Mouse (Mus musculus) adrenal gland, adult 18-20 months (tissue): ENCODE measurements at regions not wholly inside any gene's neighbourhood (a gene's known extent, or its start where the extent isn't known, plus 50 kb on each side); places are given as distances from the start of the nearest gene placed in this dataset.

ENCODE experiments used
- DNase-seq, 2 experiments: peaks; one replicate each; pipeline ENCODE4 v3.0.0; 2021 to 2022; ENCODE audit warnings: low spot score in 2 of 2

DNA sequence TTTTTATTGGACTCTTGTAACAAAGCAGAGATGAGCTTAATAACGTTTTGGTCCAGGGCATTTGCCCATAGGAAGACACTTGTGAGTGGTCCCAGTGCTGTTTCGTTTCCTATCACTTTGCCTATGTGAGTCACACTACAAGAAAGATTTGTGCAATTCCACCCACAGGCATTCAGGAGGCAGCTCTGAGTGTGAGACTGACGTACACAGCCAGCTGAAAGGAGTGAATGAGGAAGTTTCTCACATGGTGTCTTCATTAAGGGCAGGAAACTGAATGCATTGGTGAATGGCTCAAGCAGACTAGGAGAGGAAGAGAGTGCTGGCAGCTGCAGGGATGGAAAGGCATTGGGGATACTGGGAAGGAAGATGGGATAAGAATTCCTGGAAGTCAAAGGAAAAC, 230.5 kb upstream of the Fam241a start:
- no peak for DNase-seq

DNA sequence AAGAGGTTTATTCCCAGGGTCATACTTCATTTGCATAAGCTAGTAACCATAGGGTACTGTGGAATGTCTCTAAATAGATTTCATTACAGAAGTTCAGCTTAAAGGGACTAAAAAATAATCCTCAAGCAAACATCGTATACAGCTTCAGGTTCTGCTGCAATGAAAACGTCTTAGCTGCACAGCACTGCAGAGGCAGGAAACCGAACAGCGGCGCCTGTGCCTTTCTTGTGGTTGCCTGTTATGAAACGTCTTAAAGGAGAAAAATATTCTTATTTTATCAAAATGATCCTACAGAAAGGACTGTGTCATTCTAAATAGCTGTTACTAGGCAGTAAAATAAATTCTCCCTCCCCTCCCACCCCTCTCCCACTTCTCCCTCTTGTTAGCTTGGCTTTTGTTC, 226.0 kb upstream of the Fam241a start:
- DNase-seq = no peak

DNA sequence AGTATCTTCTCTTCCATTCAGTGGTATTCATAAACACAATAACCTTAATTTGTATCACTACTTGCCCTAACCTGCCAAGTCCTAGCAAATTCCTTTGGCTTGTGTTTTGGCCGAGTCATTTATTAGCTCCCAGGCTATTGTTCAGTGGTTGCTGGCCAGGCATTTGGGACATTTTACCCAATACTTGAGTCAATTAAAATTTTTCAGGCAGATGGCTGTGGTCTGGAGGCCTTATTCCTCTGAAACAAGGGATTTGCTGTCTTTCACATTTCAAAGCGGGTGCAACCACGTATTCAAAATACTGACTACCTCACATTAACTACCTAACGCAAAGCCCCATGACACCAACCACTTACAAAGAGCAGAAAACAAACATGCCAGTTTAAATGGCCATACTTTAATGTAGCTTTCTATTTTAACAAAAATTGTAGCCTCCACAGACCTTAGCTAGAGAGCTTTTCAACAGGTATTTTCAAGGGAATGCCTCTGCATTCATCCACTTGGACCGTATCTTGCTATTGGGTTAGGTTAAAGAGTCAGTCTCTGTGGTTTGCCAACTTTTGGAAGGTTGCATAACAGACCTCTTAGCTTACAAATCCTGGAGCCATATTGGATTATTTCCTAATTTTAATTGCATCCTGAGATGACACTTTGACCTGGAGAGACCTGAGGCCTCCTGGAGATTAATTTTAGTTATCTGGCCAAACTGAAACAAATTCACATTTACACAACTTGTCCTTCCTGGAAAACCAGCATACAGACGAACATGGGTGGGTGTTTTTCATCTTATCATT, 224.7 kb upstream of the Fam241a start:
- no peak for DNase-seq

DNA sequence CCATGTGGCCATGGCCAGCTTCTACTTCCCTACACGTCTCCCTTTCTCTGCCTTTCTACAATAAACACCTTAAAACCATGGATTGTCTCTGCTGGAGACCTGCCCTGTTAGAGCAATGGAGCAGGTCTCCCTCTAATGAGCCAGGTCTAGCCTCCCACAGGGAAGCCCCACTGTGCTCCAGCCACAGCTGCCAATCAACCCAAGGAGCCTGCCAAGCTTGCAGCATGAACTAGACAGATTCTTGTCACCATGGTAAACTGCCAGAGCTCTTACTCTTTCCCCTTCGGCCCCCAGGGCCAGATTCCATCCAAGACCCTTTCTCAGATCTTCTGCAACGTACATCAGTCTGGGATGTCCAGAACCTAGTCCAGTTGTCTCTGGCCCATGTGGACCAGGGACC, 217.1 kb upstream of the Fam241a start:
- DNase-seq = no peak

DNA sequence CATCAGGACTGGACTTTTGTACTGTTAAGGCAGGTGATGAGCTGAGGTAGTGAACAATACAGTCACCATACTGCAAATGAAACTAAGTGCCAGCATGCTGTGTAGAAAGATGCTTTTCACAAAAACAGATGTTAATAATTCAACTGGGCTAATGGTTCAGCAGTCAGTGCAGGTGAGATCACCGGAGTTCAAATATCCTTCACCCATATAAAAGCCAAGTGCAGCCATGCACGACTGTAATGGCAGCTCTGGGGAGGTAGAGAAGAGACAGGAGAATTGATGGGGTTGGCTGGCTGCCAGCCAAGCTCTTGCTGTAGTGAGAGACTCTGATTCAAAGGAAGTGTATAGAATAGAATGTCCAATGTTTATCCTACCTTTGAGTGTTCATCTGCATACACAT, 214.3 kb upstream of the Fam241a start:
- no peak for DNase-seq

DNA sequence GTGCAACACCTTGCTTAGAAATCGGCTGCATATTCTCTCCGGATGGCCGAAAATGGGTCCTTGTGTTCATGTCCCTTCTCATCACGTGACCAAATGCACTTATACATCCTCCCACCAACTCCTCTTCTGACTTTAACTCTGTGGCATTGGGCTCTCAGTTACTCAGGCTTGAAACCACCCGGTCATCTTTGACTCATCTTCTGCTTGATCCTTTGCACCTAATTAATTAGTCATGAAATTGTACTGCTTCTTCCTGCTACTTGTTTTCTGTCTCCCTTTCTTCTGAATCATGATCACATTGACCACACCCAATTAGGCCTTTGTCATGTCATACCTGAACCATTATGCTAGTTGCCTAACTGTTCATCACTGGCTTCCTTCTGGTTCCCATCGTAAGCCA, 208.4 kb upstream of the Fam241a start:
- no peak for DNase-seq

DNA sequence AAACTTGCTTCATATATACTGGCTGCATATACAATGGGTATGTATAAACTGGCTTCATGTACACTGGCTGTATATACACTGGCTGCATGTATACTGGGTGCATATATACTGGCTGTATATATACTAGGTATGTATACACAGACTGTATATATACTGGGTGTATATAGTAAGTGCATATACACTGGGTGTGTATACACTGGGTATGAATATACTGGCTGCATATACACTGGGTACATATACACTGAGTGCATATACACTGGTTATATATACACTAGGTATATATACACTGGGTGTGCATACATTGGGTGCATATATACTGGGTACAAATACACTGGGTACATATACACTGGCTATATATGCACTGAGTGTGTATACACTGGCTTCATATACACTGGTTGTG, 196.9 kb upstream of the Fam241a start:
- DNase-seq = no peak

DNA sequence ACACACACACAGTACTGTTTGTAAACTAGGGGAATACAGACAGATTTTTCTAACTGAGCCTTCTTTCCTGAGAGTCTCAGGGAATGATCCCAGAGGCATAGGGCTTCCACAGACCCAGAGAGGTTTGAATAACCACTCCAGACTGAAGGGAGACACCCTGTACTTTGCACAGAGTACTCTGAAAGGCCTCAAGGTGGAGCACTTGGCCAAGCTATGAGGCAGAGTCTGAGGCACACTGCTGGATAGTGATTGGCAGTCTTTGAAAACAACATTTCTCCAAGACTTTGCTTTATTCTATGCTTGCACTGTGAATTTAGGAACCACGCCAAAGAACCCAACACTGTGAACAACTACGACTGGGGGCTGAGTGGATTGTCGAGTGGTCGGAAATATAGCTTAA, 192.1 kb upstream of the Fam241a start:
- no peak for DNase-seq

DNA sequence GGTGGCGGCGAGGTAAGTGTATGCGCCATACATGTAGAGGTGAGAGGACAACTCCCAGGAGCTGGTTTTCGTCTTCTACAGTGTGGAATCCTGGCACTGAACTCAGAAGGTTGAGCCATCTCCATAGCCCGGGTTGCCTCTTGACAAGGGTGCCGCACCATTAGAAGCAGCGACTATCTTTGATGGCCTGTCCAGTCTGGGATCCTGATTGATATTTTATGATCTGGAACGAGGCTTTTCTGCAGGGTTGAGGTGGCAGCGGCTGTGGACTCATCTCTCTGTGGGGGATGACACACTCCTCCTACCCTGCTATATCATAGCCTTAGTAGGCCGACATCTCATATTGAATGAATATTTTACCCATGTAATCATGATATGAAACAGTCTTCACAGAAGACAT, 191.0 kb upstream of the Fam241a start:
- DNase-seq = no peak

DNA sequence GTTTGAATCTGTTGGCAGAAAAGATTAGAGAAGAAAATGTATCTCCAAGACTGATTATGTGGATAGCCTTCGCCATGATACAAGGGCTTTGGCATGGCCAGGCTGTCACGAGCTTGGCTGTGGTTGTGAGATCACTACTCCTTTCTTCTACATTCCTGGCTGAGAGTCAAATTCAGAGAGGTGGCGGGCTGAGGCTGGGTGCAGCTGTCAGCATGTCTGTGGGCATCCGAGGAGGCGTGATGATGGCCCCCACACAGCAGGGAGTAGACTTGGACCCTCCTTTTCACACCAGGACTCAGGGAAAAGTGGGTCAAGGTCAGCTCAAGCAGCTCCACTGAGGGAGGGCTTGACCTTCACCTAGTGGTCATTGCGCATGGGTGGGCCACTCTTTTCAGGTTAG, 186.3 kb upstream of the Fam241a start:
- DNase-seq = no peak

DNA sequence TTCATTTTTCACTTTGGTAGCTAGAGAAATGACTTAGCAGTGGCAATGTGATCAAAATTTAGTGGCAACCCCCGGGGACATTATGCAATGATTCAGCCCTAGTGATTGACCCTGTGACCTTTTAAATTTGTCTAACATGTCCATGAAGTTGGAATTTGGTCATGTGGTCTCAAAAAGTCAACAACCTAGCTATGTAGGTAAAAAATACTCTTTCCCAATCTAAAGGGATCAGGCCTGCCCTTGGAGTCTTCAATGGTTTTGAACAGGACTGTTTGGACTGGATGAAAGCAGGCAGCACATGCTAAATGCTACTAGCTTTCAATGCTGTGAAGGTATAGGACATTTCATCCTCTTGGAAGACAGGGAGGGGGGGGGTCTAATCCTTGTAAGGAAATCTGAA, 185.3 kb upstream of the Fam241a start:
- no peak for DNase-seq

DNA sequence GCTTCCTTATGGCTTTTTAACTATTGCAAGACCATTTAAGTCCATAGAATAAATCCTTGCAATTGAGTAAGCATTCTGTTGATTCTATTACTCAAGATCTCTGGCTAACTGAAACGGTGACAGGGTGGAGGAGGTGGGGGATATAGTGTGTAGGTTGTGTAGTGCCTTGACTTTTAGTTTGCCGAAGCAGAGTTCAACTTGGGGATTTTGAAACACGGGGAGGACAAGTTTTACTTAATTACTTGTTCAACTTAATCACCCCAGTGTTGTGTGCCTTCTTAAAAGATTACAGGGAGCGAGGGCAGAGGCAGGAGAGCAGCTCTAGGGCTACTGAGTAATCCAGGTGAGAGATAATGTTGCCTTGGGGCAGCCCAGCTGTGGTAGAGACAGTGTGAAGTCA, 171.7 kb upstream of the Fam241a start:
- no peak for DNase-seq

DNA sequence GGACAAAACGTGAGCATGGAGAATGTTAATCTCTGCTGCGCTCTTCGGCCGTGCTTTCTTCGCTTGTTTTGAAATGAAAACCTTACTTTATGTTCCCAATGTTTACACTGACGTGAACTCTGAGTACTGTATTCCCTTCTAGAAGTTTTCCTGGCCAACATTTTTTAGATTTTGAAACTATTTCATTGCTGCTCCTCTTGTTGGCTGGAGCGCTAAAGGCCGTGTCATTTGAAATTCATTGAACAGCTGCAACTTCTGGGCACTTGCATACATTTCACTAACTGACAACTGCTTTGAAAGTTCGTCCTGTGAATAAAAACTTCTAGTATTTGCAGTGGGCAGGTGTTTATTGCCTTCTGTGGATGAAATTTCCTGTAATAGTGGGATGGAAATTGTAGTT, 157.9 kb upstream of the Fam241a start:
- no peak for DNase-seq

DNA sequence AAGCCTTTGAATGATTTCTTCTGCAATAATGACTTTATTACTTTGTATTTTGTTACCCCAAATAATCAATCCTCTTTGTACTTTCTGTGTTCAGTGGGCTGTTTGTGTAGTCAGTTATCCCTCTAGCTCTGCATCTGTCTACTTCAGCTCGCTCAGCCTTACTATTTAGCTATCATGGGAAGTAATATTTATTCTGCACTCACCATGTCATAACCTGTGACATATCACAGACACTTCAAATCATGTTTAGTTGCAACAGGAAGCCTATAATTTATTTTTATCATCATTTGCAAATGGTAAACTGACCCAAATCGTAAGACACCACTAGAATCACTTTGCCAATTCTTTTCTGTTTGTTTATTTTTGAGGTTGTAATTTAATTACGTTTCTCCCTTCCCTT, 147.6 kb upstream of the Fam241a start:
- no peak for DNase-seq

DNA sequence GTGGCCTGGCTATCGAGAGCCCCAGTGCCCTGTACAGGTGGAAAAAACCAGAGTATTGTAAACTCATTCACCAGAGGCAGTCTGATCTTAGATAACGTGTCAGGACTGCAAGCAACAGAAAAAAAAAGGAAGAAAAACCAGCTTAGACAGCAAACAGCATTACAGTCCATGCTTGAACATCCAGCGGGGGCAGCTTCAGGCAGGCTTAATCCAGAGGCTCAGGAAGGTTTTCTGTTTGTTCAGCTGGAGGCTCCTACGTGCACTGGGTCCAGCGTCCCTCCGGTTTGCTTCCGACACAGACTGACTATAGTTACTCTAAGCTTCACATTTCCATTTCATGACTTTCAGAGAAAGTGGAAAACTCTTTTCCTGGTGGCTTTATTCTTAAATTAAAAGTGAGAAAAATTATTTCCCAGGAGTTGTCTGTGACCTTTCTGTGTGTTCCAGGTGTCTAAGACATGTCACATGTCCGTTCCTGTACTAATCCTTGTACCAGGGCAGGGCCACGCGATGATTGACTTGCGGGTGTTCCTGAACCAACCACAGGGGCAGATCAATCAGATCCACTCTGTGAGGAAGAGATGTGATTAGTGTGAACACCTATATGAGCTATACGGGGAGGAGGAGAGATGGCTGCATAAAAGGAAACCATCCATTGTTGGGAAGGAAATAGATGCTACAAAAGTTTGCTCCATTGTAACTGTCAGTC, 144.4 kb upstream of the Fam241a start:
- DNase-seq = no peak

DNA sequence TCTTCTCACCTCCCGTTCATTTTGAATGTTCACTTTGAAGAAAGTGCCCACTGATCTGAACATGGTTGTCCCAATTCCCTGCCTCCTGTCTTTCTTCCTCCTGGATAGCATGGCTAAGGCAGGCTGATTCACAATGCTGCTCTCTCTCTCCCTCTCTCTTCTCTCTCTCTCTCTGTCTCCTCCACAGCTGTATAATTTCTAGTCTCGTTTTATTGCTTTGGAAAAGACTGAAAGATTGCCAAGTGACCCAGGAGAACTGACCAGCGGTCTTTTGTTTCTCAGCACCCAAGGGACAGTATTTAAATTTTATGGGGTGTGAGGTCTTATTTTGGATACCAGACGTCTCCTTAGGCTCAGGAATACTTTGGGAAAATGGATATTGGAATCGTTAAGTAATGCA, 143.1 kb upstream of the Fam241a start:
- no peak for DNase-seq

DNA sequence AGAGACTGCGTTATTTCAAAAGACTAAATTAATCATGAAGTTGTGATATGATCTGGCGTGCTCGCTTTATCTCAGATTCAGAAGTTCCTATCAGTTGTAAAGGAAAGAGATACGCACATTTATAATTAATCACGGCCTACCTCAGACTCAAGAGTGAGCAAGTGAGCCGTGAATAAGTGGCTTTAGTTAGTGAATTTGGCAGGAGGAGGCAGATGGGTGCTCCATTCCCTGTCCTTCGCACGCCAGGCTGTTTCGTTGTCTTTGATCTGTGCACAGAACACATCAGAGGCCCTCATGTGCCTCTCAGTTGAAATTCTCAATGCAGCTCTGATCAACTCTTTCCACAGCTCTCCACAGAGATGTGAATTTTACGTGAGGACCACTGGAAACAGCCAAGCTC, 140.4 kb upstream of the Fam241a start:
- no peak for DNase-seq

DNA sequence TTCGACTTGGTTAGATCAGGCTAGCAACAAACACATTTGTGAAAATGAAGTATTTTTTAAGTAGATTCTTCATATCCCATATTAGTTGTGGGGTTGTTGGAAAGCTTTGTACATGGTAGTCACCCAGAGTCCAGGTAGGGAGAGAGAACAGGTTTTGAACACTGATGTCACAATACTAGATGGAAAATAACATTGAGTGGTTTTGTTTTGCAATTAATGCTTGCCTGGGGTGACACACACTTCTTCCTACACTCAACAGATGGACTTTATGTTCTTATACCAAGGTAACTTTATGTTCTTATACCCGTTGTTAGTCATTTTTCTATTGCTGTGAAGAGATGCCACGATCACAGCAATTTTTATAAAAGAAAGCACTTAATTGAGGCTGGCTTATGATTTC, 134.2 kb upstream of the Fam241a start:
- DNase-seq = no peak

DNA sequence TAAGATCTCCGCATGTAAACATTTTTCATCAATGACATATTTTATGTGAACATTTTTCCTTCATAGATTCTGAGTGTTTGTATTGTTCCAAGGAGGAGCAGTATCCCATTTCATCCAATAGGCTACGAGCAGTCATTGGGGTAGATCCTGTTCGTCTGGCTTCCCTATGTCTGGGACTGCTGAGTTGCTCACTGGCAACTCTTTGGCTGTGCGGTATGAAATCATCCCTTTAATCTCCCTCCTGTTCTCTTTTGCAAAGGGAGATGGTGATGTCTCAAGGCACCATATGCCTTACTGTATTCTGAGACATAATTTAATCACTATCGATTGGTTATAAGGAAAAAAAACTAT, 133.4 kb upstream of the Fam241a start:
- no peak for DNase-seq

DNA sequence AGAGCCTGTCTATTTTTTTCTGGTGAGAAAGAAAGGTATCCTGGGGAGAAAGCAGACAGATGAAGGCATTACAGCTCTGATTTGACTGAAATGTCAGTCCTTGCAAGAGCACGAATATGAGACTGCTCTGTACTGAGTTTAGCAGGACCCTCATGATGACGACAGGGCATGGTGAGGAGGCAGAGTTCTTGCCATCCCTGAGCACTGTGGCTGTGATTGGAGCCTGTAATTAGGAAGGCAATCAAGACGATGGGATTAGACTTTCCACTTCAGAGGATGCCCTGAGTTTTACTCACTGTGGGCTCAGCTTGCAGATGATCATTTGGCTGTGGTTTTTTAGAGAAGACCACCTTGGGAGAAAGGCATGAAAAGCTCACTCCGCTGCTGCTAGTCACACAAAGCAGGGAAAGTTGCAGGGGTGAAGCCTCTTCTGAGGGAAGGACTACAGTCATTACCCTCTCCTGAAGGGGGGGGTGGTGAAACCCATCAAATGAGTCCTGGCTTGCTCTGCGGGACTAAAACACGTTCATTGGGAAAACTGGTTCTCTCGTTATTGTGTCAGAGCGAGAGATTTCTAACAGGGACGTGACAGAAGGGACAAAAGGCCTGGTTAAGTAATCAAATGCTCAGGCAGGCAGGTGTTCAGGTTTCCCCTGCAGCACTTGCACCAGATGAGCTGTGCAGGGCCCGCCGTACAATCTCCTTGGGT, 132.9 kb upstream of the Fam241a start:
- DNase-seq = no peak

DNA sequence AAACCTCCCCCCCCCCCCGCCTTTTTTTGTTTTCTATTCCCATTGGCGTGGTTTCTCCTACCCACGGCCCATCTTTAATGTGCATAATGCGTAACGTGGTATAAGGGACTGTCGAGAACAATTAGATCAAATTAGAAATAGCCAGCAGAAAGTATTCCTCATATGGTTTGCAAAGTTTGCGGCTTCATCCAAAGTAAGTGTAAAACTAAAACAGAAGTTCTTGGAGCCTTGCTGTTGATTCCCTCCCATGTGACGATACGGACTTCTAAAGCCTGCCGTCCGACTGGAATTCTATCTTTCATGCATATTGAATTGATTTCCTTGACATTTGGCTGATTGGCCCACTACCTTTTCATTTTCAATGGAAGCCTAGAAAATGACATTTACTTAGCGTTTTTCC, 128.7 kb upstream of the Fam241a start:
- DNase-seq = no peak

DNA sequence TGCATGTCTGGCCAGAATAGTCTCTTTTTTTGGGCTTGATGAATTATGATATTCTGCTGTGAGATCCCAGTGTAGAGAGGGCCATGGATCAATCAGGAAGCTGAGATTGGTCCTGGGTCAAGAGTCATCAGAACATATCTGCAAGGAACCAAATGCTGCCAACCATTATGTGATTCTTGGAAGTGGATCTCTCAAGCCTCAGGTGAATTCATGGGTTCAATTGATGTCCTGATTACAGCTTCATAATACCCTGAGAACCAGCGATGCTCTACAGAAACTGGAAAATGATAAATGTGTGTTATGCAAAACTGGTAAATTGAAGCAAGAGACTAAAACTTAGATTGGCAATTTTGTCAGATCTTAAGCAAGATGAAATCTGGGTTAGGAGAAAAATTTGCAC, 118.8 kb upstream of the Fam241a start:
- no peak for DNase-seq
